Mouse (Mus musculus) ES-Bruce4 (cell line): Measurements from ENCODE around the gene Cct2. TPM values are rescaled to one million over a fixed set of nuclear protein-coding genes. Genes with fewer than 3 reads are reported as not detected.
"Not testable (repeated sequence)": the region's sequence is repeated elsewhere in the genome, so short reads cannot be mapped to it uniquely, and the experiment has no call there.

ENCODE experiments used
- H3K27ac ChIP-seq: 2 replicates; pipeline ENCODE4 v1.5.1; 2012; ENCODE audit warnings: low read length, inconsistent platforms; ENCODE audit not compliant: insufficient read depth
- H3K27me3 ChIP-seq: 2 replicates; pipeline ENCODE4 v1.6.1; 2012; ENCODE audit warnings: mild to moderate bottlenecking, low read length, inconsistent platforms; ENCODE audit not compliant: control insufficient read depth, poor library complexity, insufficient read depth, severe bottlenecking
- H3K36me3 ChIP-seq: 2 replicates; pipeline ENCODE4 v1.6.1; 2012; ENCODE audit warnings: inconsistent platforms, mild to moderate bottlenecking, low read length, moderate library complexity; ENCODE audit not compliant: control insufficient read depth, poor library complexity, insufficient read depth, severe bottlenecking
- H3K4me1 ChIP-seq: one replicate; pipeline ENCODE4 v1.8.1; 2011; ENCODE audit warnings: low read length; ENCODE audit not compliant: control insufficient read depth, insufficient read depth
- H3K4me3 ChIP-seq: 2 replicates; pipeline ENCODE4 v1.5.1; 2011; ENCODE audit warnings: low read depth, mild to moderate bottlenecking, low read length
- H3K9ac ChIP-seq: 2 replicates; pipeline ENCODE4 v1.6.1; 2012; ENCODE audit warnings: low read depth, mild to moderate bottlenecking, inconsistent platforms; ENCODE audit not compliant: poor library complexity, severe bottlenecking
- H3K9me3 ChIP-seq: replicated peaks from 2 replicates; pipeline ENCODE4 v1.6.1; 2012; ENCODE audit warnings: mild to moderate bottlenecking, low read length, inconsistent platforms; ENCODE audit not compliant: control insufficient read depth, poor library complexity, insufficient read depth, severe bottlenecking
- CTCF ChIP-seq: IDR thresholded peaks from one replicate; pipeline ENCODE4 v1.8.1; 2011; ENCODE audit warnings: low read depth, low read length
- EP300 ChIP-seq: IDR thresholded peaks from 2 replicates; pipeline ENCODE4 v1.6.1; 2011; ENCODE audit warnings: low read depth, low read length; ENCODE audit not compliant: insufficient read depth
- POLR2A ChIP-seq: IDR thresholded peaks from one replicate; pipeline ENCODE4 v1.8.1; 2011; ENCODE audit warnings: low read length; ENCODE audit not compliant: insufficient read depth
- polyA plus RNA-seq: library from polyadenylated mRNA; stranded (reverse); fragments of >200 nt; gene quantifications from 2 replicates; pipeline ENCODE4 v1.2.4, GENCODE M21; 2011; ENCODE audit warnings: low read depth; ENCODE audit not compliant: missing spikeins, insufficient read depth, insufficient read length

Gene Cct2
- polyA plus RNA-seq, 1 experiment, result 974 TPM

DNA sequence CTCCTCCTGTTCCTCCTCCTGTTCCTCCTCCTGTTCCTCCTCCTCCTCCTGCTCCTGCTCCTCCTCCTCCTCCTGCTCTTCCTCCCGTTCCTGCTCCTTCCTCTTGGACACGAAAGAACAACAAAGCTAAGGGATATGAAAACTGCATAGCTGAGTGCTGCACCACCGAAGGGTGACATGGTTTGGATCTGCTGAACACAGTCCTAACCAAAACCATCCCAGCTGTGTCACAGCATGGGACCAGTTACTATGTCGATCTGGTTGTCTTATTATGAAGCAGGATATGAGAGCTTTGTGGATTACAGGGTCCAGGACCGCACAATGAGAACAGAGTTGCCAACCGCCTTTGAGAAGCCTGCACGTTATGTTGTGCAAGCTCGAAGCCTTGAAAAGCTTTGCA is 37.4 kb downstream of the Cct2 start:
- Histone ChIP-seq H3K4me3 (no peak overlapping the region), H3K4me1 (no peaks in the 10 kb centered on the region), H3K36me3 (no peaks in the 10 kb centered on the region), H3K27ac (no peak overlapping the region), H3K27me3 (no peaks in the 10 kb centered on the region), H3K9me3 (no peaks in the 10 kb centered on the region), H3K9ac (no peak overlapping the region)
- TF ChIP-seq POLR2A, result no peak
- TF ChIP-seq EP300, result no peak
- no peak for TF ChIP-seq CTCF

DNA sequence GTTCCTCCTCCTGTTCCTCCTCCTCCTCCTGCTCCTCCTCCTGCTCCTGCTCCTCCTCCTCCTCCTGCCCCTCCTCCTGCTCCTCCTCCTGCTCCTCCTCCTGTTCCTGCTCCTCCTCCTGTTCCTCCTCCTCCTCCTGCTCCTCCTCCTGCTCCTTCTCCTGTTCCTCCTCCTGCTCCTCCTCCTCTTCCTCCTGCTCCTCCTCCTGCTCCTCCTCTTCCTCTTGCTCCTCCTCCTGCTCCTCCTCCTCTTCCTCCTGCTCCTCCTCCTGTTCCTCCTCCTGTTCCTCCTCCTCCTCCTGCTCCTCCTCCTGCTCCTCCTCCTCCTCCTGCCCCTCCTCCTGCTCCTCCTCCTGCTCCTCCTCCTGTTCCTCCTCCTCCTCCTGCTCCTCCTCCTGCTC is 37.8 kb downstream of the Cct2 start:
- H3K4me3 ChIP-seq, H3K27me3 ChIP-seq, H3K4me1 ChIP-seq, H3K27ac ChIP-seq, H3K36me3 ChIP-seq, H3K9ac ChIP-seq, H3K9me3 ChIP-seq: not testable (repeated sequence)

DNA sequence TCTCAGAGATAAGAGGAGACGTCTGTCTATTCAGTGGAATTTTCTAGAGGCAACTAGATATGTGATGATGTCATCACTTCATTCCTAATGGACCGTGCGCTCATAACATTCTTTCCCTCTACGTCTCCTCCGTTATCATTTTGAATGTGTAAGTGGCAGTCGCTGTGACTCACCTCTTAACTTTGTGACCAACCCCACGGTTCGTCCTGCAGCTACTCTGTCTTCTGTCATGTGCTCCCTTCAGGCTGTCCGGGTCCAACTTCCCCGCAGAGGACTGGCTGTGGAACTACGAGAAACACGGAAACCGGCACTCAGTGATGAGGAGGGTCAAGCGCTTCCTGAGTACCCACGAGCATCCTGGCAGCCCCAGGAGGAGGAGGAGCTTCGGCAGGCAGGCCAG is 39.9 kb downstream of the Cct2 start:
- Histone ChIP-seq H3K36me3 (no peaks in the 10 kb centered on the region), H3K9ac (no peak overlapping the region), H3K9me3 (no peaks in the 10 kb centered on the region), H3K4me1 (peaks cover 2% of the 10 kb centered on the region), H3K4me3 (peak overlapping the region; percentile 16), H3K27ac (no peak overlapping the region), H3K27me3 (no peaks in the 10 kb centered on the region)
- no peak for TF ChIP-seq EP300
- no peak for TF ChIP-seq CTCF
- no peak for TF ChIP-seq POLR2A

GRCm38 (mm10) chr10:117021020-117021754 is 42.4 kb downstream of the Cct2 start:
- H3K4me3 ChIP-seq, result no peak overlapping the region
- no peaks in the 10 kb centered on the region for H3K36me3 ChIP-seq
- peaks cover 2% of the 10 kb centered on the region for H3K4me1 ChIP-seq
- no peak overlapping the region for H3K27ac ChIP-seq
- TF ChIP-seq EP300 (0 out of 2 replicates have a peak, but pooled peaks have one; percentile 5), POLR2A (no peak), CTCF (no peak)
- no peaks in the 10 kb centered on the region for H3K27me3 ChIP-seq
- H3K9ac ChIP-seq, result no peak overlapping the region
- H3K9me3 ChIP-seq, result no peaks in the 10 kb centered on the region

GRCm38 (mm10) chr10:117018281-117018840 is 45.3 kb downstream of the Cct2 start:
- Histone ChIP-seq H3K36me3 (no peaks in the 10 kb centered on the region), H3K4me1 (peaks cover 2% of the 10 kb centered on the region), H3K9ac (no peak overlapping the region), H3K4me3 (no peak overlapping the region), H3K27ac (no peak overlapping the region), H3K9me3 (no peaks in the 10 kb centered on the region), H3K27me3 (no peaks in the 10 kb centered on the region)
- TF ChIP-seq CTCF, result no peak
- TF ChIP-seq EP300, result no peak
- TF ChIP-seq POLR2A, result no peak

DNA sequence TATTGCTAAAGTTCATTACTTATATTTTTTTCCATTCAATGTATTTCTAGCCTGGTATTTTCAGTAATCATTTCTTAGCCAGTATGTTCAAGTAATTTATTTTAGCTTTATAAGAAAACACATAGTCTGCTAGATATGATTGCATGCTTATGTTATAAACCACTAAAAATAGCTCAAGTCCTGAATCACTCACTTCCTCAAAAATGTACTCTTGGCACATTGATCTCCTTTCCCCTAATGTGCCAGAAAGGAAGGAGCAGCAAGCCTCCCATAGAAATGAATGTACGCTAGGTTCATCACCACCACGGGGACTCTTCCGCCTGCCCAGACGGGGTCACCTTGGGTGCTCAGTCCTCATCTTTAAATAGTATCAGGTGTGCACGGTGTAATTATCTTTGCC is 49.0 kb downstream of the Cct2 start:
- TF ChIP-seq EP300 (no peak), POLR2A (no peak), CTCF (no peak)
- Histone ChIP-seq H3K27me3 (no peaks in the 10 kb centered on the region), H3K9ac (no peak overlapping the region), H3K27ac (no peak overlapping the region), H3K4me1 (no peaks in the 10 kb centered on the region), H3K9me3 (no peaks in the 10 kb centered on the region), H3K4me3 (no peak overlapping the region), H3K36me3 (no peaks in the 10 kb centered on the region)
